Mouse (Mus musculus): ENCODE data around the gene Cmklr1. TPM values are rescaled to one million over a fixed set of nuclear protein-coding genes. Genes with fewer than 3 reads are reported as not detected.

Gene Cmklr1
- polyA plus RNA-seq, 1 experiment from 2014 or later = 3.1 TPM

DNA sequence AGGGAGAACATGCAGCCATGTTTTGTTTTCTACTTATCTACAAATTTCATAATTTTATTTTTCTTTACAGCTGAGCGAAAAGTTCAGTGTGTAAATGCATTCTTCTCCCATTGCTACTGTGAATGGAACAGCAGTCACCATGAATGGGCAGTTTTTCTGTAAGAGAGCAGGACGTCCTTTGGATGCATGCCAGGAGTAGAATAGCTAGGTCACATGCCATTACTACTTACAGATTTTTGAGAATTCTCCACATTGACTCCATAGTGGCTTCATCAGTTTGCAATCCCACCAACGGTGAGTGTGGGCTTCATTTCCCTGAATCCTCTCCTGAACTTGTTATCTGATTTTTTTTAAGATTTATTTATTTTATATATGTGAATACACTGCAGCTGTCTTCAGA, 19.9 kb upstream of the Cmklr1 start:
- ATAC-seq (ENCODE audit: low FRiP score) = no peak
- H3K9me3 ChIP-seq (ENCODE audit: control insufficient read depth, low read length) = no peaks in the 10 kb centered on the region
- no peaks in the 10 kb centered on the region for H3K36me3 ChIP-seq (ENCODE audit: control insufficient read depth, insufficient read depth, low read length)
- H3K27ac ChIP-seq (ENCODE audit: low read depth, low read length) = no peak overlapping the region
- no peak overlapping the region for H3K9ac ChIP-seq (ENCODE audit: low read depth, low read length)
- H3K4me1 ChIP-seq (replicated peaks; ENCODE audit: control insufficient read depth, insufficient read depth, low read length) = no peaks in the 10 kb centered on the region
- no peak overlapping the region for H3K4me3 ChIP-seq (ENCODE audit: low read depth, low read length)
- 82% methylated on average over 3 of the region's 3 CpGs for WGBS
- no peaks in the 10 kb centered on the region for H3K27me3 ChIP-seq (ENCODE audit: control insufficient read depth, insufficient read depth, low read length)
- DNase-seq (ENCODE audit: low spot score) = no peak
- no peak overlapping the region for H3K4me2 ChIP-seq (replicated peaks; ENCODE audit: low read depth, low read length)

DNA sequence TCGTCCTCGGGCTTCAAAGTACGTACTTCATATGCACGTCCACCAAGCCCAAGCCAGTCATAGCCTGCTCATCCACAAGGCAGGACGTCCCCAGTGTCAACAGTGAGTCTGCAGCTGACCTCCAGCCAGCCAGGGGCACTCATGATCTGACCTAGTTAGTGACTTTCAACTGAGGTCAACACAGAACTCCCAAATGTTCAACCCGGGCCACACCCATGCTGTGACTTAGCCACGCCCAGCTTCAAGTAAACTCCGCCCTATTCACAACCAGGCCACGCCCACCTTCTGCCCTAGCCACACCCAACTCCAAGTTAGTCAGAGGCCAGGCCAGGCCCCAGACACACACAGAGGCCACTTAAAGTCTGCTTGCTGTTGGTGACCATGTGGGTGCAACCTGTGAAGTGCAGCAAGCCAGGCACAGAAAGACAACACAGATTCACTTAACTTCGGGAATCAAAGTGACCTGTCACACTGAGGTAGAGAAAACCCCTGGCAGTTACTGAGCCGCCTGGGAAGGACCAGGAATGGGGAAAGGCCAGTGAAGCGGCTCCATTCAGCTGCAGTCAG, 14.5 kb upstream of the Cmklr1 start:
- Histone ChIP-seq H3K9me3 (ENCODE audit: control insufficient read depth, low read length) (no peaks in the 10 kb centered on the region), H3K9ac (ENCODE audit: low read depth, low read length) (no peak overlapping the region), H3K27ac (ENCODE audit: low read depth, low read length) (no peak overlapping the region), H3K36me3 (ENCODE audit: control insufficient read depth, insufficient read depth, low read length) (no peaks in the 10 kb centered on the region), H3K4me1 (replicated peaks; ENCODE audit: control insufficient read depth, insufficient read depth, low read length) (no peaks in the 10 kb centered on the region), H3K27me3 (ENCODE audit: control insufficient read depth, insufficient read depth, low read length) (no peaks in the 10 kb centered on the region), H3K4me3 (ENCODE audit: low read depth, low read length) (no peak overlapping the region), H3K4me2 (replicated peaks; ENCODE audit: low read depth, low read length) (no peak overlapping the region)
- WGBS = 76% methylated on average over 12 of the region's 12 CpGs
- ATAC-seq (ENCODE audit: low FRiP score) = no peak
- DNase-seq (ENCODE audit: low spot score) = no peak

DNA sequence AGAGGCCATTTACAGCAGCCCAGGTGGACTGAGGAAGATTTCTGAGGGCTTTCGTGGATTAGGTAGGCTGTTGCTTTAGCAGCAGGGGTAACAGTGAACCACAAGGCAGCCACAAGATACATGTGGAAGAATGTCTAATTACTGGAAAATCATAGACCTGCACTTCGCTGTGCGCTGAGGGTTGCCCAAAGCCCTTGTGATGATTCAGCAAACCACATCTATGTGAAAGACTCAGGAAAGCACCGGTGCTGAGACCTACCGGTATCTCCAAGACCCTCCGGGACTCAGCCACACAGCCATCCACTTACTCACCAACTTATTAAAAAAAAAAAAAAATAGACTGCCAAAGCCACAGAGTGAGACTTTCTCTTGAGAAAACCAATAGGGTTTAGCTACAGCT, 13.9 kb upstream of the Cmklr1 start:
- no peak for ATAC-seq (ENCODE audit: low FRiP score)

DNA sequence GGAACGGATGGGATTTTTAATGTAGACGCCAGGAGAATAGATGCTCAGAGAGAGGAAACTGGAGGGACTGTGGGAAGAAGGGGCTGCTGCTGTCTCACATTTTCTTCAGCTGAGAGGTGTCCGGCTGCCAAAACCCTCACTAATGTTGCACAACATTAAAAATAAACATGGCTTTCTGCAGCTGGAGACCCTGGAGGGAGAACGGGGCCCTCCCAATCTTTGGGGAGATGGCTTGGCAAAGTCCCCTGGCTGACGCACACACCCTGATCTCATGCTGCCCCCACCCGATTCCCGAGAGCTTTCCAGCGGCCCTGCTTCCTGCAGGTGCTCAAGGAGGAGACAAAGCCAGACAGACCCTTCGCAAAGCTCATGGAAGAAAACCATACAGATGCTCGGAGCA, 10.6 kb upstream of the Cmklr1 start:
- no peak overlapping the region for H3K27ac ChIP-seq (ENCODE audit: low read depth, low read length)
- H3K4me2 ChIP-seq (replicated peaks; ENCODE audit: low read depth, low read length) = no peak overlapping the region
- H3K4me1 ChIP-seq (replicated peaks; ENCODE audit: control insufficient read depth, insufficient read depth, low read length) = no peaks in the 10 kb centered on the region
- ATAC-seq (ENCODE audit: low FRiP score) (no peak), DNase-seq (ENCODE audit: low spot score) (no peak)
- H3K27me3 ChIP-seq (ENCODE audit: control insufficient read depth, insufficient read depth, low read length) = no peaks in the 10 kb centered on the region
- no peak overlapping the region for H3K4me3 ChIP-seq (ENCODE audit: low read depth, low read length)
- H3K9ac ChIP-seq (ENCODE audit: low read depth, low read length) = no peak overlapping the region
- H3K9me3 ChIP-seq (ENCODE audit: control insufficient read depth, low read length) = no peaks in the 10 kb centered on the region
- 83% methylated on average over 10 of the region's 10 CpGs for WGBS
- no peaks in the 10 kb centered on the region for H3K36me3 ChIP-seq (ENCODE audit: control insufficient read depth, insufficient read depth, low read length)

More for the DNA sequence above, 13.9 kb upstream of the Cmklr1 start:
- Histone ChIP-seq H3K36me3 (ENCODE audit: control insufficient read depth, insufficient read depth, low read length) (no peaks in the 10 kb centered on the region), H3K9me3 (ENCODE audit: control insufficient read depth, low read length) (no peaks in the 10 kb centered on the region), H3K27ac (ENCODE audit: low read depth, low read length) (no peak overlapping the region), H3K4me2 (replicated peaks; ENCODE audit: low read depth, low read length) (no peak overlapping the region), H3K4me1 (replicated peaks; ENCODE audit: control insufficient read depth, insufficient read depth, low read length) (no peaks in the 10 kb centered on the region), H3K4me3 (ENCODE audit: low read depth, low read length) (no peak overlapping the region), H3K27me3 (ENCODE audit: control insufficient read depth, insufficient read depth, low read length) (no peaks in the 10 kb centered on the region), H3K9ac (ENCODE audit: low read depth, low read length) (no peak overlapping the region)
- DNase-seq (ENCODE audit: low spot score) = no peak
- WGBS = 95% methylated on average over 6 of the region's 6 CpGs

DNA sequence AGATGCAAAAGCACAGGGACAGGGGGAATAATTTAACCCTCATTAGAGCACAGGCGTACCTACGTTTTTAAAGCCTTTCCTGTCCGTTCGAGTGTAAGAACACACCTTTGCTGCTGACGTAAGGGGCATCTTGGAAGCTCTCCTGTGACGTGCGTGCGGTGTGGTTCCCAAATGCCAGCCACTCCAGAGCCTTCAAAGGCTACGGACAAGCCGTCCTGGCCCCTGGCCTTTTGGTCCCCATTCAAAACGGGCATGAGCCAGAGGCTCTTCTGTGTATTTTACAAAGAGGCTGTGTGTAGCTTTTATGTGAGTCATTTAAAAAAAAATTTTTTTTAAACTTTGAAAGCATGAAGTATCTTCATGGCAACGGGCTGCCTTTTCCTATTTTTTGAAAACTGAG, 4.6 kb upstream of the Cmklr1 start:
- no peak overlapping the region for H3K9ac ChIP-seq (ENCODE audit: low read depth, low read length)
- no peak overlapping the region for H3K4me2 ChIP-seq (replicated peaks; ENCODE audit: low read depth, low read length)
- H3K27me3 ChIP-seq (ENCODE audit: control insufficient read depth, insufficient read depth, low read length) = no peaks in the 10 kb centered on the region; the same call in 1 of the 2 replicates
- H3K4me3 ChIP-seq (ENCODE audit: low read depth, low read length) = no peak overlapping the region
- H3K4me1 ChIP-seq (replicated peaks; ENCODE audit: control insufficient read depth, insufficient read depth, low read length) = no peaks in the 10 kb centered on the region; the same call in none of the 2 replicates
- WGBS = 83% methylated on average over 12 of the region's 12 CpGs
- no peaks in the 10 kb centered on the region for H3K9me3 ChIP-seq (ENCODE audit: control insufficient read depth, low read length)
- no peaks in the 10 kb centered on the region for H3K36me3 ChIP-seq (ENCODE audit: control insufficient read depth, insufficient read depth, low read length)
- no peak for DNase-seq (ENCODE audit: low spot score)
- H3K27ac ChIP-seq (ENCODE audit: low read depth, low read length) = no peak overlapping the region
- ATAC-seq (ENCODE audit: low FRiP score) = no peak

DNA sequence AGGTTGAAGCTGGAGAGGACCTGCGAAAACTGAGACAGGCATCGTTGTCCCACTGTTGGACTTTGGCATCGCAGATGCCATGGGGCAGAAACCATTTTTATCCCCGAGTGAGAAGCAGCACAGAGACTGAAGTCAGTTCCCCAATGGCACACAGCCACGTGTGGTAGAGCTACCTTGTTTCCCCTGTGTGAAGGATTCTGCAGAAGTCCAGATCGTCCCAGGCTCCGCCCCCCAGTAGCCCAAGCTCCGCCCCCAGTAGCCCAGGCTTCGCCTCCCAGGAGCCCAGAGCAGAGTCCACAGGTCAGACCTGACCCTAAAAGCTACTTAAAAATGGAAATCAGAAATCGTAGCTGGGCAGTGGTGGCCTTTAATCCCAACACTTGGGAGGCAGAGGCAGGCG, 4.0 kb upstream of the Cmklr1 start:
- Histone ChIP-seq H3K27ac (ENCODE audit: low read depth, low read length) (no peak overlapping the region), H3K27me3 (ENCODE audit: control insufficient read depth, insufficient read depth, low read length) (no peaks in the 10 kb centered on the region; the same call in 1 of the 2 replicates), H3K9ac (ENCODE audit: low read depth, low read length) (no peak overlapping the region), H3K4me3 (ENCODE audit: low read depth, low read length) (no peak overlapping the region), H3K9me3 (ENCODE audit: control insufficient read depth, low read length) (no peaks in the 10 kb centered on the region), H3K4me1 (replicated peaks; ENCODE audit: control insufficient read depth, insufficient read depth, low read length) (no peaks in the 10 kb centered on the region; the same call in none of the 2 replicates), H3K4me2 (replicated peaks; ENCODE audit: low read depth, low read length) (no peak overlapping the region), H3K36me3 (ENCODE audit: control insufficient read depth, insufficient read depth, low read length) (no peaks in the 10 kb centered on the region)
- no peak for ATAC-seq (ENCODE audit: low FRiP score)
- WGBS = 76% methylated on average over 11 of the region's 11 CpGs
- no peak for DNase-seq (ENCODE audit: low spot score)

DNA sequence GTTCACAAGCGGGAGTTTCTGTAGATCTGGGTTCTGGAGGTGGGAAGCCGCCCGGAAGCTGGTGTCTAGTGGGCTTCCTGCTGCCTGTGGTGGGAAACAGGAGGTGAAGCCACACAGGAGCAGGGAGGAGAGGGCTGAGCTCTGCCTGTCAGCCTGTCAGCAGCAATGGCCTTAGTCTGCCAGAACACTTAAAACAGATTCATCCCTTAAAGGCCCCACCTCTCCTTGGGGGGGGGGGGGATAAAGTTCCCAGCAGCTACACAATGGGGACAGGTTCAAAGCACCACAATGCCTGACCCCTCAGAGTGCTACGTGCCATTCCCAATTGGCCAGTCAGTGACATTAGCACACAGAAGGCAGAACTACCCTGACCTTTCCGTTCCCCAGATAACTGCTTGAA, 2.0 kb upstream of the Cmklr1 start:
- Histone ChIP-seq H3K27me3 (ENCODE audit: control insufficient read depth, insufficient read depth, low read length) (no peaks in the 10 kb centered on the region; the same call in 1 of the 2 replicates), H3K4me1 (replicated peaks; ENCODE audit: control insufficient read depth, insufficient read depth, low read length) (no peaks in the 10 kb centered on the region; the same call in none of the 2 replicates), H3K27ac (ENCODE audit: low read depth, low read length) (no peak overlapping the region), H3K4me3 (ENCODE audit: low read depth, low read length) (no peak overlapping the region), H3K36me3 (ENCODE audit: control insufficient read depth, insufficient read depth, low read length) (no peaks in the 10 kb centered on the region), H3K9me3 (ENCODE audit: control insufficient read depth, low read length) (no peaks in the 10 kb centered on the region), H3K9ac (ENCODE audit: low read depth, low read length) (no peak overlapping the region), H3K4me2 (replicated peaks; ENCODE audit: low read depth, low read length) (no peak overlapping the region)
- WGBS = 20% methylated on average over 5 of the region's 5 CpGs
- DNase-seq (ENCODE audit: low spot score) (peak; percentile 15), ATAC-seq (ENCODE audit: low FRiP score) (no peak)

DNA sequence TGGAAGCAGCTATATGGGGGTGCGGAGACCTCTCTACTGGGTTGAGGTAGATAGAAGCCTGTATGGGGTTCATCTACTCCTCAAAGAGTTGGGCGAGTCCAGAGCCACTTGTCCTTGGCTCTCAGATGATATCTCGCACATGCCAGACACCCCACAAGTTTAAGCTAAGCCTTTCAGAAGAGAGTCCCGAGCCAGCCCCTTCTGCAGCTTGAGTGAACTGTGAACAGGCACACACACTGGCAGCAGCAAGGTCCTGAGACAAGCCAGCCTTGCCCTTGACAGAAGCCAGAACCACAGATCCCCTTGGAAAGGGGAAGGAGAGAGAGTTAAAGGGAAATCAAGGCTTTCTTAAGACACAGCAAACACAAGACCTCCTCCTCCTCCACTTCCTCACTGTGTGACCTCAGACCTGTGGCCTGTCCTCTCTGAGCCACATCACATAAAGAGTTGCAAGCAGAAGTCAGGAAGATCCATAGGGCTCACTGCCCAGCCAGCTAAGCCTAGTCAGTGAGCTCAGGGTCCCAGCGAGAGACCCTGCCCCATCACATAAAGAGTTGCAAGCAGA, 1.5 kb downstream of the Cmklr1 start:
- no peaks in the 10 kb centered on the region for H3K9me3 ChIP-seq (ENCODE audit: control insufficient read depth, low read length)
- no peaks in the 10 kb centered on the region for H3K36me3 ChIP-seq (ENCODE audit: control insufficient read depth, insufficient read depth, low read length)
- no peak overlapping the region for H3K9ac ChIP-seq (ENCODE audit: low read depth, low read length)
- H3K27me3 ChIP-seq (ENCODE audit: control insufficient read depth, insufficient read depth, low read length) = no peaks in the 10 kb centered on the region; the same call in 1 of the 2 replicates
- H3K4me1 ChIP-seq (replicated peaks; ENCODE audit: control insufficient read depth, insufficient read depth, low read length) = no peaks in the 10 kb centered on the region; the same call in none of the 2 replicates
- WGBS = 83% methylated on average over 5 of the region's 5 CpGs
- H3K4me3 ChIP-seq (ENCODE audit: low read depth, low read length) = no peak overlapping the region
- no peak overlapping the region for H3K27ac ChIP-seq (ENCODE audit: low read depth, low read length)
- ATAC-seq (ENCODE audit: low FRiP score) (no peak), DNase-seq (ENCODE audit: low spot score) (no peak)
- H3K4me2 ChIP-seq (replicated peaks; ENCODE audit: low read depth, low read length) = no peak overlapping the region

DNA sequence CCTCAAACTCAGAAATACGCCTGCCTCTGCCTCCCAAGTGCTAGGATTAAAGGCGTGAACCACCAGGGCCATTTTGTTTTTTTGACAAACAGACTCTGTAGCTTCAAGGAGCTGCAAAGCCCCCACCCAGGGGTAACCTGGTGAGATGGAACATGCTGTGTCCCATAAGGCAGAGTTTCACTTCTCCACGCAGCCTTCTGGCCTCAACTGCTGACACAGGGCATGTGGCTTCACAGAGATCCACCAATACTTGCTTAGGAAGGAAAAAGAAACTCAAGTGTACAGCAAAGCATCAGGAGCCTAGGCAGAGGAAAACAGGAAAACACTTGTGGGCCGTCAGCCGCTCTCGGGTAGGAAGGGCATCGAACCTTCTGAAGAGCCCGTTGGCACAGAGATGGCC, 3.1 kb downstream of the Cmklr1 start:
- no peaks in the 10 kb centered on the region for H3K9me3 ChIP-seq (ENCODE audit: control insufficient read depth, low read length)
- no peak overlapping the region for H3K27ac ChIP-seq (ENCODE audit: low read depth, low read length)
- no peak overlapping the region for H3K9ac ChIP-seq (ENCODE audit: low read depth, low read length)
- no peaks in the 10 kb centered on the region for H3K27me3 ChIP-seq (ENCODE audit: control insufficient read depth, insufficient read depth, low read length)
- 88% methylated on average over 8 of the region's 8 CpGs for WGBS
- ATAC-seq (ENCODE audit: low FRiP score) (no peak), DNase-seq (ENCODE audit: low spot score) (no peak)
- no peaks in the 10 kb centered on the region for H3K36me3 ChIP-seq (ENCODE audit: control insufficient read depth, insufficient read depth, low read length)
- H3K4me2 ChIP-seq (replicated peaks; ENCODE audit: low read depth, low read length) = no peak overlapping the region
- no peaks in the 10 kb centered on the region; the same call in none of the 2 replicates for H3K4me1 ChIP-seq (replicated peaks; ENCODE audit: control insufficient read depth, insufficient read depth, low read length)
- H3K4me3 ChIP-seq (ENCODE audit: low read depth, low read length) = no peak overlapping the region
